Mouse (Mus musculus) cortical plate, adult 2 months (tissue): ENCODE measurements around the gene Spata17. TPM values are rescaled to one million over a fixed set of nuclear protein-coding genes. Genes with fewer than 3 reads are reported as not detected.

Experiments used
- H3K27ac ChIP-seq: fragments of 200-500 bp; 2 replicates; pipeline ENCODE4 v1.5.1; 2012; ENCODE audit warnings: low read length, control low read depth, inconsistent platforms; ENCODE audit not compliant: insufficient read depth
- H3K4me1 ChIP-seq: fragments of 200-500 bp; 2 replicates; pipeline ENCODE4 v1.6.1; 2011; ENCODE audit warnings: low read length; ENCODE audit not compliant: control insufficient read depth, insufficient read depth
- H3K4me3 ChIP-seq: fragments of 200-500 bp; 2 replicates; pipeline ENCODE4 v1.5.1; 2011; ENCODE audit warnings: mild to moderate bottlenecking, low read length, control low read depth; ENCODE audit not compliant: insufficient read depth
- CTCF ChIP-seq: fragments of 200-500 bp; IDR thresholded peaks from 2 replicates; pipeline ENCODE4 v1.5.1; 2011; ENCODE audit warnings: mild to moderate bottlenecking, control low read depth, low read length; ENCODE audit not compliant: insufficient read depth; ENCODE audit errors: extremely low read depth
- POLR2A ChIP-seq: fragments of 200-500 bp; IDR thresholded peaks from 2 replicates; pipeline ENCODE4 v1.6.1; 2011; ENCODE audit warnings: mild to moderate bottlenecking, low read length, control low read depth; ENCODE audit not compliant: insufficient read depth; ENCODE audit errors: extremely low read depth
- polyA plus RNA-seq: library from polyadenylated mRNA; depleted of rRNA; stranded (reverse); fragments of >200 nt; gene quantifications from 2 replicates; pipeline ENCODE4 v1.2.3, GENCODE M21; 2012

Spata17 gene
- polyA plus RNA-seq, 1 experiment: 0.71 TPM

DNA sequence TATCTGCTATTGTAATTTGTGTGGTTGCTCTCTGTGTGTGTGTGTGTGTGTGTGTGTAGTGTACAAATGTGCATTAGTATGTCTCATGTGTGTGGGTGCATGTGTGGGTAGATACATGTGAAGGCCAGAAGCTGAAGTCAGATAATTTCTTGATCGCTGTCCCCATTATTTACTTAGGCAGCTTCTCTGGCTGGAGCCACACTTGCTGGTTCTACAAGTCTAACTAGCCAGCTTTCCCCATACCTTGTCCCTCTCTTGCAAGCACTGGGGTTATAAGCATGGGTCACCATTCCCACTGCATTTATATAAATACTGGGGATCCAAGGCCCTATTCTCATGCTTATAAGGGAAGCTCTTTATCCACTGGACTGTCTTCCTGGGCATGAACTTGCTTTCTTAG is 39.3 kb downstream of the Spata17 start:
- Histone ChIP-seq H3K4me3 (no peak overlapping the region), H3K27ac (no peak overlapping the region), H3K4me1 (no peaks in the 10 kb centered on the region)
- TF ChIP-seq CTCF: no peak
- TF ChIP-seq POLR2A: no peak

- H3K4me1 ChIP-seq: no peaks in the 10 kb centered on the region
- TF ChIP-seq POLR2A (no peak), CTCF (no peak)
- H3K27ac ChIP-seq: no peak overlapping the region
- no peak overlapping the region for H3K4me3 ChIP-seq
These were observed 44.9 kb downstream of the Spata17 start for GRCm38 (mm10) chr1:187170361-187170760.

DNA sequence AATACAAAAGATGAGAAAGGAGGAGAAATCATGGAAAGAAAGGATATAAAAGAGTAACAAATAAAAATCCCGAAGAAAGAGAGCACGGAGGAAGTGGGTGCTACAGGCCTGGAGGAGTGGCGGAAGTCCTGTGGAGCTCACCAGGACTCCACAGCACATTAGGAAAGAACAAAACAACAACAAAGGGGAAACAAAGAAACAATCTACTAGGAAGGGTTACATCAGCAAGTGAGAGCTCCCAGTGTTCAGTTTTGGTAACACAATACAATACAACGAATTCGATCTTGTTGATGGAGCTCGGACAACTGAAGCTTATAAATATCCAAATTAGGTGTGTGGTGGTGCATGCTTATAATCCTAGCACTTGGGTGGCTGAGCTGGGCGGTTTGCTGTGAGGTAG is 45.6 kb downstream of the Spata17 start:
- TF ChIP-seq CTCF (no peak), POLR2A (no peak)
- Histone ChIP-seq H3K4me1 (no peaks in the 10 kb centered on the region), H3K4me3 (no peak overlapping the region), H3K27ac (no peak overlapping the region)

- Histone ChIP-seq H3K4me1 (no peaks in the 10 kb centered on the region), H3K27ac (no peak overlapping the region), H3K4me3 (no peak overlapping the region)
- no peak for TF ChIP-seq POLR2A
- TF ChIP-seq CTCF: no peak
These were observed 51.7 kb downstream of the Spata17 start for GRCm38 (mm10) chr1:187163571-187163970.

DNA sequence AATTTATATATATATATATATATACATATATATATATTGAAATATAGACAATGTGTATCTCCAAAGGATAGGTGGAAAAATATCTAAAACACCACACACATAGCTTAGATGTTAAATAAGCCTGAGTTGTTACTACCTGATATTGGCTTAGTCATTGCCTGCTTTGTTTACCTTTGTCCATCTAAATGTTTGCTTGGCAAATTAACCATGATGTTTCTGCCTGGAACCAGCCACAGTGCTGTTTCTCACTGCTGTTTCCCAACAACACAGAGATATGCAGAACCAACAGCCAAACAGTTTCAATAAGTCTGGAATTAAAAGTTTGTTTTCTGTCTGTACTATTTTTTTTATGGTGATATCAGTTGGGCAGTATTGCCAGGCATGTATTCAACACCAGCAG is 59.6 kb downstream of the Spata17 start:
- Histone ChIP-seq H3K4me3 (no peak overlapping the region), H3K4me1 (no peaks in the 10 kb centered on the region), H3K27ac (no peak overlapping the region)
- TF ChIP-seq CTCF: no peak

GRCm38 (mm10) chr1:187153681-187154080 is 61.6 kb downstream of the Spata17 start:
- Histone ChIP-seq H3K4me1 (no peaks in the 10 kb centered on the region), H3K27ac (no peak overlapping the region), H3K4me3 (no peak overlapping the region)
- TF ChIP-seq CTCF (no peak), POLR2A (no peak)

GRCm38 (mm10) chr1:187152571-187152970 is 62.7 kb downstream of the Spata17 start:
- no peak overlapping the region for H3K27ac ChIP-seq
- no peak overlapping the region for H3K4me3 ChIP-seq
- no peak for TF ChIP-seq CTCF
- no peak for TF ChIP-seq POLR2A
- no peaks in the 10 kb centered on the region for H3K4me1 ChIP-seq

GRCm38 (mm10) chr1:187142984-187143383 is 72.3 kb downstream of the Spata17 start:
- H3K4me3 ChIP-seq: no peak overlapping the region
- no peaks in the 10 kb centered on the region for H3K4me1 ChIP-seq
- TF ChIP-seq CTCF (no peak), POLR2A (no peak)
- H3K27ac ChIP-seq: no peak overlapping the region

DNA sequence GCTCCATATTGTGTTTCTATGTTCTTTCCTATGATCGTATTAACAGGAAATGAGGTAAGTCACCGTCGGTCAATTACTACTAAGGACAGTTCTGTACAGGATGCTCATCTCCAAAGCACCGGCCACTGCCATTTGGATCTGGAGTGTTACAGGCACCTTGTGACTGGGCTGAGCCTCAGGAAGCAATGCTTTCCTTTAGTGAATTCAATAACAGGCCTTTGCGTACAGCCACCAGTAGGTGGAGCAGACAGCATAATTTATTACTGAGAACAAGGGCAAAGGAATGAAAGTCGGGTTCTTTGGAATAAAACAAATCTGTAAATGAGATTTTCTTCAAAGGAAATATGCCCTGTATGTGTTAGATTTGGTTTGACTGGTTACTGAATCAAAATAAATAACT is 77.8 kb downstream of the Spata17 start:
- no peak overlapping the region for H3K27ac ChIP-seq
- TF ChIP-seq POLR2A: no peak
- peak; percentile 61; the same call in 1 of the 2 replicates for TF ChIP-seq CTCF
- no peak overlapping the region for H3K4me3 ChIP-seq
- H3K4me1 ChIP-seq: no peaks in the 10 kb centered on the region

DNA sequence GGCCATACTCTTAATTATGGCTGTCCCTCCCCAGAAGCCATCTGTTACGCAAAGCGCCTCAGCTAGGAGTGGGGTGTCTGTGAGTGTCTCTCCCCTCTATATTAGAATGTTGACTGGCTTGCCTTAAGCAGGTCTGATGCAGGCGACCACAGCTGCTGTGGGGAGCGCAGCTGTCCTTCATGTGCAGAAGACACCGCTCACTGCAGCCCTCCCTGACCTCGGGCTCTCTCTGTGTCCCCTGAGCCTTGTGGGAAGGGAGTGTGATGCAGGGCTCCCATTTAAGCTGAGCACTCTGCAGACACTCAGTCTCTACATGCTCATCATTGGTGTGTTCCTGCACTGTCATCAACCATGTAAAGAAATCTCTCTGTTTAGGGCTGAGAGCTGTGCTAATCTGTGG is 79.4 kb downstream of the Spata17 start:
- no peaks in the 10 kb centered on the region for H3K4me1 ChIP-seq
- no peak for TF ChIP-seq POLR2A
- no peak overlapping the region for H3K4me3 ChIP-seq
- H3K27ac ChIP-seq: no peak overlapping the region

DNA sequence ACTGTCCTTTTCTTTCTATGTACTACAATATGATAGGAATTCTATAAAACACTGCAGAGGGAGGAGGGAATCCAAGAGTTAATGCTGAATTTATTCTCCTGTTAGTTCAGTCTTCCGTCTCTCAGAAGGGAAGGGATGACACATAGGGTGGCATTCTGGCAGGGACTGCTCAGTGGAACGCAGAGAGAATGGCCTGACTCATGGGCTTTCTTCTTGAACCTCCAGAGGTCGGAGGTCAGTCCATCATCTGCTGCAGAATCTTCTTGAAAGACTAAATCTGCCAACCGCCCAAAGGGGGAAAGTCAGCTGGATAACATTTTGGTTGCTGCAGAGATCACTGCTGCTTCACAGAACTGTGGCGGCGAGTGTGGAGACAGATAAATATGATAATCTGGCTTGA is 81.4 kb downstream of the Spata17 start:
- H3K4me3 ChIP-seq: no peak overlapping the region
- TF ChIP-seq POLR2A: no peak
- no peak for TF ChIP-seq CTCF
- no peaks in the 10 kb centered on the region for H3K4me1 ChIP-seq
- H3K27ac ChIP-seq: no peak overlapping the region
